Mouse (Mus musculus) bone marrow, adult 2 months (tissue): ENCODE data around the gene Car6.

Experiments used
- CTCF ChIP-seq: fragments of 200-500 bp; IDR thresholded peaks from 2 replicates; pipeline ENCODE4 v1.5.1; 2011; ENCODE audit warnings: low read length, control low read depth; ENCODE audit not compliant: control insufficient read depth, insufficient read depth
- POLR2A ChIP-seq: fragments of 200-500 bp; IDR thresholded peaks from 2 replicates; pipeline ENCODE4 v1.6.1; 2011; ENCODE audit warnings: low read depth, mild to moderate bottlenecking, control low read depth, low read length, borderline replicate concordance; ENCODE audit not compliant: control insufficient read depth

GRCm38 (mm10) chr4:150144242-150144641 lies 56.9 kb downstream of the Car6 start:
- TF ChIP-seq POLR2A, result no peak
- TF ChIP-seq CTCF, result no peak
